Mouse (Mus musculus): Measurements from ENCODE around the gene Acbd4.

DNA sequence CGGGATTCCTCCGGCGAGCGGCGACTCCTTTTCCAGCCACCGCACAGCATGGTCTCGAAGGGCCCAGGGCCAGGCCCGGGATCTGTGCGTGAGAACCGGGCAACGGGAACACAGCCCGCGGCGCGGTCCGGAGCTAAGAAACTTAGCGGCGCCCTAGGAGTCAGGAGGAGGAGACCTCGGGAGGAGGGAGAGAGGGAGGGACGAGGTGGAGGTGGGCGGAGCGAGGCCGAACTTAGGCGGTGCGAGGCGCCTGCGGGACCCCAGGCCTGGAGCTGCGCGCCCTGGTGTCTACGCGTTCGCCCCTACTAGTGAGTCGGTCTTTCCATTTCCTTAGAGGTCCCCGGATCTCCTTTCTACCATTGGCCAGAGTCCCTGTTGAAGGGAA, at the start of gene Acbd4, which contains the start of gene Plcd3:
- TF ChIP-seq EP300 (IDR thresholded peaks at IDR 0.05; ENCODE audit: insufficient read depth, low read depth, low read length), result 0 out of 2 replicates have a peak, but pooled peaks have one; percentile 10
- TF ChIP-seq CTCF (IDR thresholded peaks at IDR 0.05), result 0 out of 2 replicates have a peak, but pooled peaks have one; percentile 10
- TF ChIP-seq POLR2A (IDR thresholded peaks at IDR 0.05; ENCODE audit: insufficient read depth, low read depth, low read length), result peak; percentile 97
